Mouse (Mus musculus): Measurements from ENCODE around the gene Gucy2d. TPM values are rescaled to one million over a fixed set of nuclear protein-coding genes. Genes with fewer than 3 reads are reported as not detected.

Gucy2d gene
- polyA plus RNA-seq, 1 experiment from 2014 or later = not detected

DNA sequence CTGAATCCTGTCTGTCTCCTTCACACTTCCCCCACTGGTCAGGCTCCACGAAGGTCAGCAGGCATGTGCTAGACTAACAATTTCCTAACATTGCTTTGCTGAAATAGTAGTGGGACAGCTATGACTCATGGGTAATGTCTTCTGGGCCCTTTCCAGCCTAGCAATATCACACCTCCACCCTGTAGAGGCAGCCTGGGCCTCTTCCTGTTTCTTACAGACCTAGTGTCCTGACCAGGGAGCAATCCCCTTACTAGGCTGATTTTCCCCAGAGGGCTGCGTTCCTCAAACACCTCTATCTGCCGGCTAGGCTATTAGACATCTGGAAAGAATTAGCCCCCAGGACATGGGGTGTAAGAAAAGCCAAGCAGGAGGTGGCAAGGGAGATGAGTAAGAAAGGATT, 24.7 kb upstream of the Gucy2d start:
- Histone ChIP-seq H3K27me3 (replicated peaks; ENCODE audit: control insufficient read depth, insufficient read depth, low read length) (no peaks in the 10 kb centered on the region), H3K36me3 (ENCODE audit: control insufficient read depth, insufficient read depth, low read length) (no peaks in the 10 kb centered on the region), H3K27ac (ENCODE audit: low read depth) (no peak overlapping the region), H3K4me3 (ENCODE audit: low read depth, low read length) (no peak overlapping the region), H3K9me3 (ENCODE audit: control insufficient read depth, low read length) (no peaks in the 10 kb centered on the region), H3K4me2 (ENCODE audit: low read length) (no peak overlapping the region), H3K9ac (ENCODE audit: low read length) (no peak overlapping the region), H3K4me1 (replicated peaks; ENCODE audit: control insufficient read depth, insufficient read depth, low read length) (peaks cover 8% of the 10 kb centered on the region)
- ATAC-seq (replicated peaks; ENCODE audit: low FRiP score, low TSS enrichment, low read depth) = no peak
- 25% methylated on average over 3 of the region's 3 CpGs for WGBS
- DNase-seq (ENCODE audit: low spot score) = no peak

DNA sequence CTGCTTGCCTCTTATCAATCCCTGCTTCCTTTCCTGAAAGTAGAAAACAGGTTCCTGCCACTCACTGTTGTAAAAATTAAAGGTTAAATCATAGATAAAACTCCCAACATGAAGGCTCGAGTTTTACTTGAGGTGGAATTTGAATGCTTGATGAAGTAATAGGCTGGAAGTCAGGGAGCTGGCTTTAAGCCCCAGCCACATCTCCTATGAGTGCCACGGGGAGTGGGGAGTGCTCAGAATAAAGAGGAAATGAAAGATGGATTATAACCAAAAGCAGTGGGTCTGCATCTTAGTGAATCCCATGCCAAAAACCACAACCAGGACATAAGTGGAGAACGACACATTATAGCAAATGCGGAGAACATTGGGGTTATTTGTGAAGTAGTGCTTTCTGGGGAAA, 24.2 kb upstream of the Gucy2d start:
- DNase-seq (ENCODE audit: low spot score) = no peak
- Histone ChIP-seq H3K27me3 (replicated peaks; ENCODE audit: control insufficient read depth, insufficient read depth, low read length) (no peaks in the 10 kb centered on the region), H3K36me3 (ENCODE audit: control insufficient read depth, insufficient read depth, low read length) (no peaks in the 10 kb centered on the region), H3K4me2 (ENCODE audit: low read length) (no peak overlapping the region), H3K4me1 (replicated peaks; ENCODE audit: control insufficient read depth, insufficient read depth, low read length) (peaks cover 8% of the 10 kb centered on the region), H3K9me3 (ENCODE audit: control insufficient read depth, low read length) (no peaks in the 10 kb centered on the region), H3K27ac (ENCODE audit: low read depth) (no peak overlapping the region), H3K4me3 (ENCODE audit: low read depth, low read length) (no peak overlapping the region), H3K9ac (ENCODE audit: low read length) (no peak overlapping the region)
- ATAC-seq (replicated peaks; ENCODE audit: low FRiP score, low TSS enrichment, low read depth) = no peak
- WGBS = 56% methylated on average over 4 of the region's 4 CpGs

- no peak for ATAC-seq (replicated peaks; ENCODE audit: low FRiP score, low TSS enrichment, low read depth)
- 58% methylated on average over 17 of the region's 17 CpGs for WGBS
- DNase-seq (ENCODE audit: low spot score) = no peak
- no peak overlapping the region for H3K4me3 ChIP-seq (ENCODE audit: low read depth, low read length)
- H3K36me3 ChIP-seq (ENCODE audit: control insufficient read depth, insufficient read depth, low read length) = no peaks in the 10 kb centered on the region
- H3K4me2 ChIP-seq (ENCODE audit: low read length) = no peak overlapping the region
- no peak overlapping the region for H3K27ac ChIP-seq (ENCODE audit: low read depth)
- H3K27me3 ChIP-seq (replicated peaks; ENCODE audit: control insufficient read depth, insufficient read depth, low read length) = no peaks in the 10 kb centered on the region
- peaks cover 8% of the 10 kb centered on the region for H3K4me1 ChIP-seq (replicated peaks; ENCODE audit: control insufficient read depth, insufficient read depth, low read length)
- no peak overlapping the region for H3K9ac ChIP-seq (ENCODE audit: low read length)
- H3K9me3 ChIP-seq (ENCODE audit: control insufficient read depth, low read length) = no peaks in the 10 kb centered on the region
Measured at GRCm38 (mm10) chr7:98418031-98418805, 22.0 kb upstream of the Gucy2d start.

DNA sequence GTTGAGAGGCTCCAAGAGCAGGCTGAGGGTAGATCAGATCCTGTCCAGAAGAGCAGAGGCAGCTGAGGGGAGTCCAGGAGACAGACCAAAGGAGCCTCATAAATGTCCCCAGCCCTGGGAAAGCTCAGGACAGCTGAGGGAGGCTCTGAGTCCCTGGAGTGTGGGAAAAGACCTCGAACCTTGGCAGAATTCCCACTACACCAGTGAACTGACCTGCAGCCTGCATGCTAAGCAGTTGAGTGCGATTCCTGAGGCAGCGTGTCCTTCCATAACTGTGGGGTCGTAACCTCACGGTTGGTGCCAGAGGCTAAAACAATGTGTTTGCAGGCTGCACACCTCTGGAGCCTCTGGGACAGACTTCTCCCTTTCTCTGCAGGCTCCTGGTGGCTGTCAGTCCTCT, 20.9 kb upstream of the Gucy2d start:
- ATAC-seq (replicated peaks; ENCODE audit: low FRiP score, low TSS enrichment, low read depth) (no peak), DNase-seq (ENCODE audit: low spot score) (no peak)
- Histone ChIP-seq H3K4me3 (ENCODE audit: low read depth, low read length) (no peak overlapping the region), H3K4me1 (replicated peaks; ENCODE audit: control insufficient read depth, insufficient read depth, low read length) (peaks cover 8% of the 10 kb centered on the region), H3K27ac (ENCODE audit: low read depth) (no peak overlapping the region), H3K9me3 (ENCODE audit: control insufficient read depth, low read length) (no peaks in the 10 kb centered on the region), H3K27me3 (replicated peaks; ENCODE audit: control insufficient read depth, insufficient read depth, low read length) (no peaks in the 10 kb centered on the region), H3K9ac (ENCODE audit: low read length) (no peak overlapping the region), H3K4me2 (ENCODE audit: low read length) (no peak overlapping the region), H3K36me3 (ENCODE audit: control insufficient read depth, insufficient read depth, low read length) (no peaks in the 10 kb centered on the region)
- 56% methylated on average over 5 of the region's 5 CpGs for WGBS

GRCm38 (mm10) chr7:98423546-98423945, 16.7 kb upstream of the Gucy2d start:
- Histone ChIP-seq H3K36me3 (ENCODE audit: control insufficient read depth, insufficient read depth, low read length) (no peaks in the 10 kb centered on the region), H3K4me3 (ENCODE audit: low read depth, low read length) (no peak overlapping the region), H3K9me3 (ENCODE audit: control insufficient read depth, low read length) (no peaks in the 10 kb centered on the region), H3K4me1 (replicated peaks; ENCODE audit: control insufficient read depth, insufficient read depth, low read length) (peaks cover 4% of the 10 kb centered on the region), H3K27ac (ENCODE audit: low read depth) (no peak overlapping the region), H3K27me3 (replicated peaks; ENCODE audit: control insufficient read depth, insufficient read depth, low read length) (no peaks in the 10 kb centered on the region), H3K4me2 (ENCODE audit: low read length) (no peak overlapping the region), H3K9ac (ENCODE audit: low read length) (no peak overlapping the region)
- ATAC-seq (replicated peaks; ENCODE audit: low FRiP score, low TSS enrichment, low read depth) (no peak), DNase-seq (ENCODE audit: low spot score) (no peak)
- 64% methylated on average over 11 of the region's 11 CpGs for WGBS

DNA sequence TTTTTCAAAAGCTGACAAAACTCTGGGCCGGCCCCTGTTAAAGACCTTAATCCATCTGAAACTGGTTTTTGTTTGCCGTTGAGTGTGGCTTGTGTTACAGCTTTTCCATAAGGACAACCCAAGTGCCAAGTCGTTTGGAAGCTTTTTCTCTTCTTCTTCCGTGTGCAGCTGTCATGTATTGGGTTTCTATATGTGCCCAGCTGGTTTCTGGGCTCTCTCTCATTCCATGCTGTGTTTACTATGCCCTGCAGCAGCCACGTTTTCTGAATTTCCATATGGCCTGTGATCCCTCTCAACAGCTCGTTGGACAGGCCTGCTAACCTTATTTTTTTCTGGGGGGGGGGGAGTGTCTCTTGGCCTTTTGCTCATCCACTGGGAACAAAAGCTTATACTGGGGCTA, 15.8 kb upstream of the Gucy2d start:
- Histone ChIP-seq H3K36me3 (ENCODE audit: control insufficient read depth, insufficient read depth, low read length) (no peaks in the 10 kb centered on the region), H3K9me3 (ENCODE audit: control insufficient read depth, low read length) (no peaks in the 10 kb centered on the region), H3K27ac (ENCODE audit: low read depth) (no peak overlapping the region), H3K4me3 (ENCODE audit: low read depth, low read length) (no peak overlapping the region), H3K27me3 (replicated peaks; ENCODE audit: control insufficient read depth, insufficient read depth, low read length) (no peaks in the 10 kb centered on the region), H3K9ac (ENCODE audit: low read length) (no peak overlapping the region), H3K4me2 (ENCODE audit: low read length) (no peak overlapping the region), H3K4me1 (replicated peaks; ENCODE audit: control insufficient read depth, insufficient read depth, low read length) (peaks cover 2% of the 10 kb centered on the region)
- ATAC-seq (replicated peaks; ENCODE audit: low FRiP score, low TSS enrichment, low read depth) (no peak), DNase-seq (ENCODE audit: low spot score) (no peak)
- WGBS = 60% methylated on average over 6 of the region's 6 CpGs

- no peaks in the 10 kb centered on the region for H3K36me3 ChIP-seq (ENCODE audit: control insufficient read depth, insufficient read depth, low read length)
- WGBS = 95% methylated on average over 3 of the region's 3 CpGs
- no peak for ATAC-seq (replicated peaks; ENCODE audit: low FRiP score, low TSS enrichment, low read depth)
Measured at GRCm38 (mm10) chr7:98425551-98425950, 14.7 kb upstream of the Gucy2d start.

GRCm38 (mm10) chr7:98426641-98427040, 13.6 kb upstream of the Gucy2d start:
- H3K27ac ChIP-seq (ENCODE audit: low read depth) = no peak overlapping the region
- H3K4me1 ChIP-seq (replicated peaks; ENCODE audit: control insufficient read depth, insufficient read depth, low read length) = no peaks in the 10 kb centered on the region
- no peak overlapping the region for H3K4me2 ChIP-seq (ENCODE audit: low read length)
- H3K9me3 ChIP-seq (ENCODE audit: control insufficient read depth, low read length) = no peaks in the 10 kb centered on the region
- 59% methylated on average over 5 of the region's 5 CpGs for WGBS
- DNase-seq (ENCODE audit: low spot score) = no peak
- no peaks in the 10 kb centered on the region for H3K27me3 ChIP-seq (replicated peaks; ENCODE audit: control insufficient read depth, insufficient read depth, low read length)
- no peak overlapping the region for H3K4me3 ChIP-seq (ENCODE audit: low read depth, low read length)
- H3K36me3 ChIP-seq (ENCODE audit: control insufficient read depth, insufficient read depth, low read length) = no peaks in the 10 kb centered on the region
- no peak for ATAC-seq (replicated peaks; ENCODE audit: low FRiP score, low TSS enrichment, low read depth)
- no peak overlapping the region for H3K9ac ChIP-seq (ENCODE audit: low read length)

More at GRCm38 (mm10) chr7:98425551-98425950, 14.7 kb upstream of the Gucy2d start:
- Histone ChIP-seq H3K4me1 (replicated peaks; ENCODE audit: control insufficient read depth, insufficient read depth, low read length) (no peaks in the 10 kb centered on the region), H3K27ac (ENCODE audit: low read depth) (no peak overlapping the region), H3K4me3 (ENCODE audit: low read depth, low read length) (no peak overlapping the region), H3K4me2 (ENCODE audit: low read length) (no peak overlapping the region), H3K9ac (ENCODE audit: low read length) (no peak overlapping the region), H3K9me3 (ENCODE audit: control insufficient read depth, low read length) (no peaks in the 10 kb centered on the region), H3K27me3 (replicated peaks; ENCODE audit: control insufficient read depth, insufficient read depth, low read length) (no peaks in the 10 kb centered on the region)
- no peak for DNase-seq (ENCODE audit: low spot score)
